Mouse (Mus musculus) heart, adult 2 months (tissue): ENCODE results near the gene Phb2.

ENCODE experiments used
- EP300 ChIP-seq: fragments of 200-500 bp; IDR thresholded peaks from 2 replicates; pipeline ENCODE4 v1.6.1; 2011; ENCODE audit warnings: low read depth, low read length, control low read depth; ENCODE audit not compliant: insufficient read depth
- POLR2A ChIP-seq: fragments of 200-500 bp; IDR thresholded peaks from 2 replicates; pipeline ENCODE4 v1.6.1; 2011; ENCODE audit warnings: mild to moderate bottlenecking, low read depth, low read length, control low read depth; ENCODE audit not compliant: insufficient read depth

DNA sequence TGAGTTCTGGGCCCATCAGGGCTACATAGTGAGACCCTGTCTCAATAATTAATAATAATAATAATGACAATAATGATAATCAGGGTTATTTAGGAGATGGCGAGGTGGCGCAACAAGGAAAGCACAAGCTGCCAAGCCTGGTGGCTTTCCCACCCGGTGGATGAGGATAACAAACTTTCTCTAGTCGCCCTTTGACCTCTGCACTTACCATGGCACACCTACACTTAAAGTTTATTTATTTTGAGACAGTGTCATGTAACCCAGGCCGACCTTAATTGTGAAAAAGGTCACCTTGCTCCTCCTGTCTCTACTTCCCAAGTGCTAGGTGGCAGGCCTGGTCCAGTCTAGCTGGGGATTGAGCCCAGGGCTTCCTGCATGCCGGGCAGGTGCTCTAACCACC, 13.4 kb upstream of the Phb2 start:
- no peak for TF ChIP-seq POLR2A
- no peak for TF ChIP-seq EP300
